Mouse (Mus musculus): ENCODE results near the gene Tmem59l.

DNA sequence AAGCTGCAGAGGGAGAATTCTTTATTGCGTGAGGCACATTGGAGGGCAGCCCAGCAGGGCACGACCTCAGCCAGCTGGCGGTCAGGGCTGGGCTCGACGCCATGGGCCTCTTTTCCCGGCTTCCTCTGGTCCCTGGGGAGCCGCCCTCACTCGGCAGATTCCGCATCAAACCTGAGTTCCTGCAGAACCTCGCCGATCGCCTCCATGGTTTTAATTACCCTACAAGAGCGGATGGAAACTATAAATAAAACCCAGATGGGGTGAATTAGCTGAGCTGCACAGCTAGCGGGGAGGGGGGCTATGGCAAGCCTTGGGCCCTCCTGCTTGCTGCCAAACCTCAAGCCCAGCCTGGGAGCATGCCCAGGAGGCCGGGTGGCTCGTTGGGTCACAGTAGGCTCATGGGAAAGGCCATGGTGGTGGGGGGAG, 17.1 kb upstream of the Tmem59l start:
- no peak for TF ChIP-seq CTCF (IDR thresholded peaks at IDR 0.05; ENCODE audit: extremely low read depth, insufficient read length, insufficient replicate concordance, low read depth, low read length)
- TF ChIP-seq POLR2A (IDR thresholded peaks at IDR 0.05; ENCODE audit: low read depth, low read length): no peak
